Mouse (Mus musculus) lung, adult 2 months (tissue): ENCODE results near the gene Mapk8ip3.

ENCODE experiments used
- CTCF ChIP-seq: fragments of 200-500 bp; IDR thresholded peaks from 2 replicates; pipeline ENCODE4 v1.5.1; 2011; ENCODE audit warnings: mild to moderate bottlenecking, low read length, control low read depth; ENCODE audit not compliant: insufficient read depth
- POLR2A ChIP-seq: fragments of 200-500 bp; IDR thresholded peaks from 2 replicates; pipeline ENCODE4 v1.6.1; 2011; ENCODE audit warnings: low read depth, mild to moderate bottlenecking, control low read depth, low read length, borderline replicate concordance; ENCODE audit errors: extremely low read depth

GRCm38 (mm10) chr17:24960135-24960851, 23.5 kb upstream of the Mapk8ip3 start, which contains the start of gene Jpt2:
- TF ChIP-seq POLR2A (no peak), CTCF (no peak)
